Comparison of ENCODE assay signal across 22 mouse cellular contexts in genomic region chr14:12638762-12639161, GRCm38 (mm10).
DNase-seq lines count a peak whose midpoint lies in the region; ATAC-seq lines count a peak whose summit lies in the region.
"Had no signal": no experiment of that assay in that cellular context is flagged by ENCODE, and none has a peak within 500 bp of the region (broad histone marks: within the 10 kb centered on the region; RNA-seq: fewer than 3 reads in every experiment).

No protein-coding gene starts in this region.

- H3K4me1 ChIP-seq in heart, embryonic 10.5 days = peaks cover 9% of the 10 kb centered on the region
- no peaks in the 10 kb centered on the region for H3K4me1 ChIP-seq in hindbrain, embryonic 11.5 days (replicated peaks; ENCODE audit: control insufficient read depth, insufficient read depth, low read length)
- no peaks in the 10 kb centered on the region for H3K4me1 ChIP-seq in hindbrain, embryonic 16.5 days (ENCODE audit: control insufficient read depth, insufficient read depth, low read depth, low read length)
- no peaks in the 10 kb centered on the region for H3K4me1 ChIP-seq in neural tube, embryonic 11.5 days (ENCODE audit: control insufficient read depth, insufficient read depth, low read length)
- no peaks in the 10 kb centered on the region for H3K4me1 ChIP-seq in neural tube, embryonic 15.5 days
- H3K4me1 ChIP-seq in neural tube, embryonic 12.5 days = no peaks in the 10 kb centered on the region

- WGBS in heart, embryonic 10.5 days = 81% methylated on average over 2 of the region's 2 CpGs
- WGBS in hindbrain, embryonic 11.5 days = 74% methylated on average over 2 of the region's 2 CpGs
- WGBS in hindbrain, embryonic 16.5 days = 80% methylated on average over 2 of the region's 2 CpGs
- 82% methylated on average over 2 of the region's 2 CpGs for WGBS in neural tube, embryonic 11.5 days
- WGBS in neural tube, embryonic 15.5 days = 58% methylated on average over 2 of the region's 2 CpGs
- 65% methylated on average over 2 of the region's 2 CpGs for WGBS in neural tube, embryonic 12.5 days

- H3K4me2 ChIP-seq in hindbrain, embryonic 11.5 days (replicated peaks; ENCODE audit: low read depth, low read length) = no peak overlapping the region
- H3K4me2 ChIP-seq in hindbrain, embryonic 16.5 days (ENCODE audit: low read length) = no peak overlapping the region
- H3K4me2 ChIP-seq in neural tube, embryonic 11.5 days (ENCODE audit: low read depth) = no peak overlapping the region
- H3K4me2 ChIP-seq in neural tube, embryonic 15.5 days = no peak overlapping the region
- no peak overlapping the region for H3K4me2 ChIP-seq in neural tube, embryonic 12.5 days (replicated peaks)

- no peak overlapping the region for H3K4me3 ChIP-seq in heart, embryonic 10.5 days
- H3K4me3 ChIP-seq in hindbrain, embryonic 11.5 days (ENCODE audit: low read depth, low read length) = no peak overlapping the region
- no peak overlapping the region for H3K4me3 ChIP-seq in hindbrain, embryonic 16.5 days (ENCODE audit: low read length)
- H3K4me3 ChIP-seq in neural tube, embryonic 11.5 days (ENCODE audit: low read depth, low read length) = no peak overlapping the region
- no peak overlapping the region for H3K4me3 ChIP-seq in neural tube, embryonic 15.5 days (replicated peaks)
- H3K4me3 ChIP-seq in neural tube, embryonic 12.5 days = no peak overlapping the region

- H3K27me3 ChIP-seq in heart, embryonic 10.5 days (ENCODE audit: insufficient read depth, poor library complexity, severe bottlenecking) = no peaks in the 10 kb centered on the region
- no peaks in the 10 kb centered on the region for H3K27me3 ChIP-seq in hindbrain, embryonic 11.5 days (ENCODE audit: control insufficient read depth, insufficient read depth, low read length)
- H3K27me3 ChIP-seq in hindbrain, embryonic 16.5 days (replicated peaks; ENCODE audit: control insufficient read depth, insufficient read depth, low read length) = no peaks in the 10 kb centered on the region
- H3K27me3 ChIP-seq in neural tube, embryonic 11.5 days (ENCODE audit: control insufficient read depth, insufficient read depth, low read length) = no peaks in the 10 kb centered on the region
- H3K27me3 ChIP-seq in neural tube, embryonic 15.5 days (replicated peaks) = no peaks in the 10 kb centered on the region
- H3K27me3 ChIP-seq in neural tube, embryonic 12.5 days (replicated peaks) = no peaks in the 10 kb centered on the region
- H3K27me3 ChIP-seq: CH12.LX had no signal

- H3K9me3 ChIP-seq in heart, embryonic 10.5 days = no peaks in the 10 kb centered on the region
- H3K9me3 ChIP-seq in hindbrain, embryonic 11.5 days (ENCODE audit: control insufficient read depth, low read length) = no peaks in the 10 kb centered on the region
- H3K9me3 ChIP-seq in hindbrain, embryonic 16.5 days (ENCODE audit: control insufficient read depth, low read length) = no peaks in the 10 kb centered on the region
- no peaks in the 10 kb centered on the region for H3K9me3 ChIP-seq in neural tube, embryonic 11.5 days (ENCODE audit: control insufficient read depth, low read length)
- no peaks in the 10 kb centered on the region for H3K9me3 ChIP-seq in neural tube, embryonic 15.5 days (replicated peaks)
- H3K9me3 ChIP-seq in neural tube, embryonic 12.5 days = no peaks in the 10 kb centered on the region
- H3K9me3 ChIP-seq: G1E had no signal

- ATAC-seq in hindbrain, embryonic 11.5 days (ENCODE audit: low FRiP score) = peak; percentile 46; the same call in 1 of the 2 replicates
- ATAC-seq in hindbrain, embryonic 16.5 days = no peak
- peak; percentile 59; the same call in 1 of the 2 replicates for ATAC-seq in neural tube, embryonic 11.5 days (ENCODE audit: insufficient read depth, low FRiP score, low TSS enrichment)
- ATAC-seq in neural tube, embryonic 15.5 days (ENCODE audit: low FRiP score) = no peak
- peak; percentile 56; the same call in 1 of the 2 replicates for ATAC-seq in neural tube, embryonic 12.5 days (ENCODE audit: low FRiP score, low read depth)
- ATAC-seq: activated CD4-positive, CD25-positive, alpha-beta regulatory T cell, adult 4 months; CD4-positive, CD25-positive, alpha-beta regulatory T cell, adult 4 months; Patski had no signal

- H3K36me3 ChIP-seq in heart, embryonic 10.5 days = no peaks in the 10 kb centered on the region
- H3K36me3 ChIP-seq in hindbrain, embryonic 11.5 days (ENCODE audit: control insufficient read depth, insufficient read depth, low read length) = no peaks in the 10 kb centered on the region
- H3K36me3 ChIP-seq in hindbrain, embryonic 16.5 days (ENCODE audit: control insufficient read depth, insufficient read depth, low read length) = no peaks in the 10 kb centered on the region
- no peaks in the 10 kb centered on the region for H3K36me3 ChIP-seq in neural tube, embryonic 11.5 days (ENCODE audit: control insufficient read depth, insufficient read depth, low read length)
- H3K36me3 ChIP-seq in neural tube, embryonic 15.5 days = no peaks in the 10 kb centered on the region
- no peaks in the 10 kb centered on the region for H3K36me3 ChIP-seq in neural tube, embryonic 12.5 days
- H3K36me3 ChIP-seq: G1E had no signal

- H3K27ac ChIP-seq in heart, embryonic 10.5 days = no peak overlapping the region
- H3K27ac ChIP-seq in hindbrain, embryonic 11.5 days (ENCODE audit: low read depth, low read length) = 0 out of 2 replicates have a peak overlapping the region, but pooled peaks have one; percentile 11
- H3K27ac ChIP-seq in hindbrain, embryonic 16.5 days (ENCODE audit: low read depth, low read length) = no peak overlapping the region
- H3K27ac ChIP-seq in neural tube, embryonic 11.5 days (ENCODE audit: low read depth, low read length) = no peak overlapping the region; the same call in 1 of the 2 replicates
- H3K27ac ChIP-seq in neural tube, embryonic 15.5 days (replicated peaks) = no peak overlapping the region
- no peak overlapping the region for H3K27ac ChIP-seq in neural tube, embryonic 12.5 days

- H3K9ac ChIP-seq in hindbrain, embryonic 11.5 days (ENCODE audit: low read depth, low read length) = no peak overlapping the region
- H3K9ac ChIP-seq in hindbrain, embryonic 16.5 days (ENCODE audit: low read depth, low read length) = no peak overlapping the region
- no peak overlapping the region for H3K9ac ChIP-seq in neural tube, embryonic 11.5 days (ENCODE audit: low read length)
- no peak overlapping the region for H3K9ac ChIP-seq in neural tube, embryonic 15.5 days (replicated peaks)
- no peak overlapping the region for H3K9ac ChIP-seq in neural tube, embryonic 12.5 days

- DNase-seq in heart, adult 11 months = peak; percentile 45
- no peak for DNase-seq in heart, embryonic 10.5 days (ENCODE audit: low spot score)
- DNase-seq in hindbrain, embryonic 11.5 days (ENCODE audit: low spot score) = no peak
- DNase-seq in neural tube, embryonic 11.5 days (ENCODE audit: low spot score) = peak; percentile 20
- DNase-seq in neural tube, embryonic 10.5 days (ENCODE audit: extremely low spot score, low spot score) = no peak
- DNase-seq: adrenal gland, adult 2 months; adrenal gland, adult 8-10 months; adrenal gland, postnatal 10 days; adrenal gland, postnatal 14 days; adrenal gland, postnatal 25 days; adrenal gland, postnatal 36 days; B cell, adult 2 months; cerebellum, adult 11 months; cerebellum, adult 11-12 months had no signal

Comparison
In these comparisons a context has a peak if more than half of its experiments do, and no peak if none do; other contexts are left out.
1. DNase-seq: peak in heart, adult 11 months (single experiment) and neural tube, embryonic 11.5 days (single experiment); none in heart, embryonic 10.5 days (single experiment), hindbrain, embryonic 11.5 days (single experiment) and neural tube, embryonic 10.5 days (single experiment).
2. ATAC-seq: peak in hindbrain, embryonic 11.5 days (single experiment), neural tube, embryonic 11.5 days (single experiment) and neural tube, embryonic 12.5 days (single experiment); none in hindbrain, embryonic 16.5 days (single experiment) and neural tube, embryonic 15.5 days (single experiment).